Mouse (Mus musculus) lung, embryonic 14.5 days (tissue): Measurements from ENCODE around the gene Clasp1. TPM values are rescaled to one million over a fixed set of nuclear protein-coding genes. Genes with fewer than 3 reads are reported as not detected.
A peak's percentile ranks its signal among the peaks of the same experiment; 100 is the strongest.

Experiments used
- ATAC-seq: fragments of 200-750 bp; cut with Nextera tagmentation; 2 replicates; pipeline ENCODE4 v1.8.0; 2017; ENCODE audit warnings: mild to moderate bottlenecking, moderate TSS enrichment, moderate library complexity; ENCODE audit not compliant: insufficient read depth
- DNase-seq: peaks from one replicate; pipeline ENCODE4 v3.0.0-alpha.2; 2015
- H3K27ac ChIP-seq: fragments of 300-500 bp; sonication (generic); 2 replicates; pipeline ENCODE4 v1.5.1; 2014; ENCODE audit warnings: low read depth, mild to moderate bottlenecking, moderate library complexity
- H3K27me3 ChIP-seq: fragments of 300-500 bp; sonication (generic); 2 replicates; pipeline ENCODE4 v1.6.1; 2014; ENCODE audit warnings: low read length, control low read depth; ENCODE audit not compliant: insufficient read depth
- H3K36me3 ChIP-seq: fragments of 300-500 bp; sonication (generic); 2 replicates; pipeline ENCODE4 v1.6.1; 2014; ENCODE audit warnings: control low read depth; ENCODE audit not compliant: insufficient read depth
- H3K4me1 ChIP-seq: fragments of 300-500 bp; sonication (generic); 2 replicates; pipeline ENCODE4 v1.6.1; 2014; ENCODE audit warnings: antibody characterized with exemption, control low read depth; ENCODE audit not compliant: insufficient read depth
- H3K4me2 ChIP-seq: fragments of 300-500 bp; sonication (generic); 2 replicates; pipeline ENCODE4 v1.6.1; 2014; ENCODE audit warnings: mild to moderate bottlenecking
- H3K4me3 ChIP-seq: fragments of 300-500 bp; sonication (generic); 2 replicates; pipeline ENCODE4 v1.5.1; 2014; ENCODE audit warnings: low read depth, low read length
- H3K9ac ChIP-seq: fragments of 300-500 bp; sonication (generic); 2 replicates; pipeline ENCODE4 v1.6.1; 2014
- H3K9me3 ChIP-seq: fragments of 300-500 bp; sonication (generic); 2 replicates; pipeline ENCODE4 v1.6.1; 2016; ENCODE audit warnings: low read depth, low read length, control low read depth
- CTCF ChIP-seq: IDR thresholded peaks from 2 replicates; pipeline ENCODE4 v1.5.1; 2016; ENCODE audit warnings: antibody characterized with exemption, low read depth
- WGBS: fragments of 180-500 bp; shearing (Covaris S2); extraction: QIAGEN DNeasy Blood & Tissue Kit; methylation state at CpG from one replicate; pipeline ENCODE4 v1.1.7; 2014; 5-methylcytosine and 5-hydroxymethylcytosine counted together
- polyA plus RNA-seq: library from polyadenylated mRNA; unstranded; fragments of >200 nt; fragmentation: Nextera tagmentation; extraction: Ambion mirVana; gene quantifications from 2 replicates; pipeline ENCODE4 v1.2.1, GENCODE M21; 2014

Clasp1 gene
- polyA plus RNA-seq, 1 experiment from 2014 or later = 60.7 TPM

GRCm38 (mm10) chr1:118649933-118650770 lies 261.3 kb downstream of the Clasp1 start:
- WGBS = 61% methylated on average over 9 of the region's 9 CpGs

GRCm38 (mm10) chr1:118650771-118651080 lies 261.9 kb downstream of the Clasp1 start:
- H3K4me1 ChIP-seq = 0 out of 2 replicates have a peak, but pooled peaks cover 8% of the 10 kb centered on the region
- ATAC-seq = peak; percentile 23
- H3K9me3 ChIP-seq = no peaks in the 10 kb centered on the region
- H3K4me2 ChIP-seq = no peak overlapping the region
- no peak for TF ChIP-seq CTCF
- no peak overlapping the region for H3K9ac ChIP-seq
- H3K27ac ChIP-seq = peak overlapping the region; percentile 30; the same call in 1 of the 2 replicates
- no peak overlapping the region for H3K4me3 ChIP-seq
- 31% methylated on average over 3 of the region's 3 CpGs for WGBS
- H3K27me3 ChIP-seq = no peaks in the 10 kb centered on the region
- peak; percentile 32 for DNase-seq
- H3K36me3 ChIP-seq = no peaks in the 10 kb centered on the region

More at GRCm38 (mm10) chr1:118649933-118650770, 261.3 kb downstream of the Clasp1 start:
- no peak overlapping the region for H3K4me2 ChIP-seq
- DNase-seq (peak; percentile 52), ATAC-seq (peak; percentile 72)
- 0 out of 2 replicates have a peak, but pooled peaks cover 8% of the 10 kb centered on the region for H3K4me1 ChIP-seq
- no peaks in the 10 kb centered on the region for H3K27me3 ChIP-seq
- H3K9ac ChIP-seq = no peak overlapping the region
- peak overlapping the region; percentile 30; the same call in 1 of the 2 replicates for H3K27ac ChIP-seq
- TF ChIP-seq CTCF = no peak
- no peaks in the 10 kb centered on the region for H3K9me3 ChIP-seq
- H3K4me3 ChIP-seq = no peak overlapping the region
- H3K36me3 ChIP-seq = no peaks in the 10 kb centered on the region

- no peak overlapping the region for H3K9ac ChIP-seq
- no peaks in the 10 kb centered on the region for H3K27me3 ChIP-seq
- no peaks in the 10 kb centered on the region for H3K9me3 ChIP-seq
- peaks cover 8% of the 10 kb centered on the region; the same call in 1 of the 2 replicates for H3K4me1 ChIP-seq
- DNase-seq (no peak), ATAC-seq (no peak)
- H3K36me3 ChIP-seq = no peaks in the 10 kb centered on the region
- no peak overlapping the region for H3K4me3 ChIP-seq
- TF ChIP-seq CTCF = no peak
- H3K27ac ChIP-seq = no peak overlapping the region
- no peak overlapping the region for H3K4me2 ChIP-seq
- 69% methylated on average over 6 of the region's 6 CpGs for WGBS
These were observed 269.9 kb downstream of the Clasp1 start for GRCm38 (mm10) chr1:118658716-118659115.

GRCm38 (mm10) chr1:118660880-118661465 lies 272.1 kb downstream of the Clasp1 start:
- Histone ChIP-seq H3K4me1 (peaks cover 8% of the 10 kb centered on the region; the same call in 1 of the 2 replicates), H3K27ac (peak overlapping the region; percentile 42; the same call in 1 of the 2 replicates), H3K9ac (no peak overlapping the region), H3K4me3 (no peak overlapping the region), H3K36me3 (no peaks in the 10 kb centered on the region), H3K9me3 (no peaks in the 10 kb centered on the region), H3K4me2 (no peak overlapping the region), H3K27me3 (no peaks in the 10 kb centered on the region)
- ATAC-seq (peak; percentile 62; the same call in 1 of the 2 replicates), DNase-seq (peak; percentile 43)
- WGBS = 22% methylated on average over 3 of the region's 3 CpGs
- no peak for TF ChIP-seq CTCF

Other genes starting within 250 kb of the Clasp1 start
- 0.04 and 0.08 TPM in 2 replicates for gene Gm29106, start 212.5 kb upstream of the Clasp1 start, polyA plus RNA-seq
- 325 and 327 TPM in 2 replicates for gene Tsn, start 77.3 kb upstream of the Clasp1 start, polyA plus RNA-seq
- gene Nifk, start 67.2 kb upstream of the Clasp1 start, polyA plus RNA-seq = 83.1 and 90.4 TPM in 2 replicates
- 0.74 and 1.4 TPM in 2 replicates for gene Tfcp2l1, start 238.9 kb downstream of the Clasp1 start, polyA plus RNA-seq